Mouse (Mus musculus): ENCODE data around the gene Wasf2. TPM values are rescaled to one million over a fixed set of nuclear protein-coding genes. Genes with fewer than 3 reads are reported as not detected.
"Not testable (repeated sequence)": the region's sequence is repeated elsewhere in the genome, so short reads cannot be mapped to it uniquely, and the experiment has no call there.

Gene Wasf2
- polyA plus RNA-seq, 1 experiment: 62.0 TPM

DNA sequence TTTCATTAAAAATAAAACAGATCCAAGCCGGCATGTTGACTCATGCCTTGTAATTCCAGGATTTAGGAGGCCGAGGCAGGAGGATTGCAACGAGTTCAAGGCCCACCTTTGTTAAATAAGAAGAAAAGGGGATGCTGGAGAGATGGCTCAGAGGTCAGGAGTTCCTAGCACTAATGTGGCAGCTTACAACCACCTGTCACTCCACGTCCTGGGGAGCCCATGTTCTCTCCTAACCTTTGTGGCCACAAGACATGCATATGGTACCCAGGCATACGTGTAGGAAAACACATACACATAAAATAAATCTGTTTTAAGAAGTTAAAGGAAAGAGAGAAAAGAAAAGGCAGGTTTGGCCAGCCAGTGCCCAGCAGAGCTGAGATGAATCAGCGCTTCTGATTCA is 37.2 kb upstream of the Wasf2 start:
- no peak overlapping the region for H3K4me3 ChIP-seq
- TF ChIP-seq MYOD1 (IDR thresholded peaks at IDR 0.05; ENCODE audit: control insufficient read depth in 1 of 3, insufficient read length in 2 of 3, low read depth in 2 of 3) (peak in 2 of 3 experiments; percentile 66 to 75), E2F4 (IDR thresholded peaks at IDR 0.05; ENCODE audit: insufficient read depth) (no peak), MYOG (IDR thresholded peaks at IDR 0.05; ENCODE audit: control insufficient read depth in 1 of 3, insufficient read depth in 1 of 3, insufficient read length in 2 of 3, low read depth in 2 of 3) (no peak)
- H3ac ChIP-seq (ENCODE audit: control insufficient read depth, insufficient read length): no peak overlapping the region
- H3K27me3 ChIP-seq (ENCODE audit: control insufficient read depth, insufficient read depth, insufficient read length): no peaks in the 10 kb centered on the region
- peak overlapping the region; percentile 44 for H3K4me2 ChIP-seq (ENCODE audit: low read depth)
- no peaks in the 10 kb centered on the region for H3K79me2 ChIP-seq (ENCODE audit: control insufficient read depth, insufficient read depth)
- no peaks in the 10 kb centered on the region for H3K36me3 ChIP-seq (ENCODE audit: control insufficient read depth, insufficient read depth)

DNA sequence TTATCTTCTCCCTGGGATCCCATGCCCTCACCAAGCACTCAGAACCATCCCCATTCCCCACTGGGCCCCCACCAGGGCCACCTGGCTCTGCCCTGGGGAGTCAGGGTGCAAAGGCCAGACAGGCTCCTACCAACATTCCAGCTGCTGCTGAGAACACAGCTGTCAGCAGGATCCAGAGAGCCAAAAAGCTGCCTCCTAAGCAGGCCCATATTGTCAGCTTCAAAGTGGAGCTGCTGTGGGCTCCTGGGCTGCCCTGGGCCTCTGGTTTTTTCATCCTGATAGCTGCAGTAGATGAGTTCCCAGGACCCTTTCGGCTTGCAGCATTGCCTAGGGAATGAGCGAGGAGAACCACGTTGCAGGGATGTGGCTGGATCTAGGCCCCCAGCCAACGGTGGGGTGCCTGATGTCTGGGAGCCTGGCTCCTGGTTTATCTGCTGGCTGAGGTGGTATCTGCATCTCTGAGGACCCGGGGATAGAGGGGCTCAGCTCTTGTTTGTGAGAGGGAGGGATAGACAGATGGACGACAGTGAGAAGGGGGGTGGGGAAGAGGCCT is 36.7 kb upstream of the Wasf2 start:
- Histone ChIP-seq H3K79me2 (ENCODE audit: control insufficient read depth, insufficient read depth) (no peaks in the 10 kb centered on the region), H3ac (ENCODE audit: control insufficient read depth, insufficient read length) (no peak overlapping the region), H3K4me3 (no peak overlapping the region), H3K36me3 (ENCODE audit: control insufficient read depth, insufficient read depth) (no peaks in the 10 kb centered on the region), H3K4me2 (ENCODE audit: low read depth) (peak overlapping the region; percentile 44), H3K27me3 (ENCODE audit: control insufficient read depth, insufficient read depth, insufficient read length) (no peaks in the 10 kb centered on the region)
- TF ChIP-seq MYOG (IDR thresholded peaks at IDR 0.05; ENCODE audit: control insufficient read depth in 1 of 3, insufficient read depth in 1 of 3, insufficient read length in 2 of 3, low read depth in 2 of 3) (peak in 2 of 3 experiments; percentile 49 to 71), POLR2A (IDR thresholded peaks at IDR 0.05; ENCODE audit: insufficient read length, low read depth) (no peak), MYOD1 (IDR thresholded peaks at IDR 0.05; ENCODE audit: control insufficient read depth in 1 of 3, insufficient read length in 2 of 3, low read depth in 2 of 3) (peak in 2 of 3 experiments; percentile 75 to 80), TCF12 (IDR thresholded peaks at IDR 0.05; ENCODE audit: insufficient read depth, poor library complexity, severe bottlenecking) (peak; percentile 15)

DNA sequence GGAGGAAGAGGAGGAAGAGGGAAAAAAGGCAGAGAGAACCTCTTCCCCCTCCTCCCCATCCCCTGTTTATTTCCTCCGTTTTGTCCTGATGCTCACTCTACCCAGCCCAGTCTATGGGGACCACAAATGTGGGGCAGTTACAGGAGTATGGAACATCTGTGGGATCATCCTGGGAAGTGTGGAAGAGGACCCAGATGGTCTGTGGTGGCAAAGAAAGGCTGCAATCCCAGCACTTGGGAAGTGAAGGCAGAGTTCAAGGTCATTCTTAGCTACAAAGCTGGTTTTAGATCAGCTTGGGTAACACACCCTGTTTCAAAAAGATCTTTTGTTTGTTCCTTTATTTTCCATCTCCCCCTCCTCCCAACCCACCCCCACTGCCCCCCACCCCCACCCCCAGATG is 36.0 kb upstream of the Wasf2 start:
- H3K36me3 ChIP-seq (ENCODE audit: control insufficient read depth, insufficient read depth): no peaks in the 10 kb centered on the region
- no peak for TF ChIP-seq SRF (IDR thresholded peaks at IDR 0.05; ENCODE audit: control insufficient read depth, insufficient read length, low read depth)
- TF ChIP-seq TCF12 (IDR thresholded peaks at IDR 0.05; ENCODE audit: insufficient read depth, poor library complexity, severe bottlenecking): no peak
- TF ChIP-seq USF1 (IDR thresholded peaks at IDR 0.05; ENCODE audit: low read depth): no peak
- TF ChIP-seq POLR2A (IDR thresholded peaks at IDR 0.05; ENCODE audit: insufficient read length, low read depth): no peak
- TF ChIP-seq E2F4 (IDR thresholded peaks at IDR 0.05; ENCODE audit: insufficient read depth): no peak
- TF ChIP-seq CEBPB (IDR thresholded peaks at IDR 0.05; ENCODE audit: insufficient read depth, poor library complexity, severe bottlenecking): no peak
- no peak for TF ChIP-seq TCF3 (IDR thresholded peaks at IDR 0.05; ENCODE audit: insufficient read length, low read depth)
- no peak for TF ChIP-seq MYOG (IDR thresholded peaks at IDR 0.05; ENCODE audit: control insufficient read depth in 1 of 3, insufficient read depth in 1 of 3, insufficient read length in 2 of 3, low read depth in 2 of 3)
- TF ChIP-seq REST (IDR thresholded peaks at IDR 0.05; ENCODE audit: insufficient read depth, insufficient read length): no peak
- TF ChIP-seq MAX (IDR thresholded peaks at IDR 0.05; ENCODE audit: low read depth): no peak
- TF ChIP-seq POLR2AphosphoS2 (IDR thresholded peaks at IDR 0.05; ENCODE audit: insufficient read length, low read depth): no peak
- no peak for TF ChIP-seq MYOD1 (IDR thresholded peaks at IDR 0.05; ENCODE audit: control insufficient read depth in 1 of 3, insufficient read length in 2 of 3, low read depth in 2 of 3)
- H3K4me2 ChIP-seq (ENCODE audit: low read depth): peak overlapping the region; percentile 38

DNA sequence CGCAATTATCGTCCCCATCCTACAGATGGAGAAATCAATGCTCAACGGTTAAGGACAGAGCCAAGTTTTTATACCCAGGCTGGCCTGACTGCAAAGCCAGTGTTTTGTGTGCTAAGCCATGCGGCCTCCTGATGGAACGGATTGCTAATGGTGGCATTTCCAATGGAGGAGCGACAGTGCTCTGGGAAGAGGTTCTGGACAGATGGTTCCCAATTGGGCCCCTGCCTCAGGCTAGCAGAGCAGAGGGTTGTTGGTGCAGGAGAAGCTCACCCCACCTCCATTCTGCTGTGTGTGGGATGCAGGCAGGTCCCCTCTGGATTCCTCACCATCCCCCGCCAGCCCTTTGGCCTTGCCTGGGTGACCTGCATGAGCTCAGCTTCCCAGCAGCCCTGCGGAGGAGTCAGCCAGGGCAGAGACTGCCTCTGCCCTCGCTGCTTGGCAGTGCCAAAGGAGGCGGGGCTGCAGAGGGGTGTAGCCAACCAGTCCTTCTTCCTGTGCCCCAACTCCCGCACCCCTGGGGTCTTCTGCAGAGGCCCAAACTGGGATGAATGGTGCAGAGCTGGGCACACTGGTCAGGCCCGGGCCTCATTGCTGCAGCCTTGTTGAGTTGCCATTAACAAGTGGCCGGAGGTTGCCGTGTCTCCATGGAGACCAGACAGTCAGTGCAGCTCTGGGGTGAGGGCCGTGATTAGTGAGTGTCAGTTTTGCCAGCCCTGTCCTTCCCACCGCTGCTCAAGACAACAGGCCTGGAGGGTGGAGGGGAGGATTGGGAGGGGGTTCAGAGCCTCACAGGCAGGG is 35.2 kb upstream of the Wasf2 start:
- Histone ChIP-seq H3K79me2 (ENCODE audit: control insufficient read depth, insufficient read depth) (no peaks in the 10 kb centered on the region), H3K4me2 (ENCODE audit: low read depth) (peak overlapping the region; percentile 41), H3K4me3 (no peak overlapping the region), H3K27me3 (ENCODE audit: control insufficient read depth, insufficient read depth, insufficient read length) (no peaks in the 10 kb centered on the region), H3K36me3 (ENCODE audit: control insufficient read depth, insufficient read depth) (no peaks in the 10 kb centered on the region), H3ac (ENCODE audit: control insufficient read depth, insufficient read length) (no peak overlapping the region)
- TF ChIP-seq MAX (IDR thresholded peaks at IDR 0.05; ENCODE audit: low read depth) (no peak), MYOD1 (IDR thresholded peaks at IDR 0.05; ENCODE audit: control insufficient read depth in 1 of 3, insufficient read length in 2 of 3, low read depth in 2 of 3) (no peak), REST (IDR thresholded peaks at IDR 0.05; ENCODE audit: insufficient read depth, insufficient read length) (no peak), E2F4 (IDR thresholded peaks at IDR 0.05; ENCODE audit: insufficient read depth) (no peak), MYOG (IDR thresholded peaks at IDR 0.05; ENCODE audit: control insufficient read depth in 1 of 3, insufficient read depth in 1 of 3, insufficient read length in 2 of 3, low read depth in 2 of 3) (peak in 1 of 3 experiments; percentile 31), USF1 (IDR thresholded peaks at IDR 0.05; ENCODE audit: low read depth) (no peak), CEBPB (IDR thresholded peaks at IDR 0.05; ENCODE audit: insufficient read depth, poor library complexity, severe bottlenecking) (no peak), SRF (IDR thresholded peaks at IDR 0.05; ENCODE audit: control insufficient read depth, insufficient read length, low read depth) (no peak), TCF3 (IDR thresholded peaks at IDR 0.05; ENCODE audit: insufficient read length, low read depth) (no peak), TCF12 (IDR thresholded peaks at IDR 0.05; ENCODE audit: insufficient read depth, poor library complexity, severe bottlenecking) (no peak), POLR2AphosphoS2 (IDR thresholded peaks at IDR 0.05; ENCODE audit: insufficient read length, low read depth) (no peak), POLR2A (IDR thresholded peaks at IDR 0.05; ENCODE audit: insufficient read length, low read depth) (peak; percentile 38)

More for the DNA sequence above, 36.0 kb upstream of the Wasf2 start:
- Histone ChIP-seq H3K79me2 (ENCODE audit: control insufficient read depth, insufficient read depth) (no peaks in the 10 kb centered on the region), H3K4me3 (no peak overlapping the region), H3ac (ENCODE audit: control insufficient read depth, insufficient read length) (no peak overlapping the region), H3K27me3 (ENCODE audit: control insufficient read depth, insufficient read depth, insufficient read length) (no peaks in the 10 kb centered on the region)

DNA sequence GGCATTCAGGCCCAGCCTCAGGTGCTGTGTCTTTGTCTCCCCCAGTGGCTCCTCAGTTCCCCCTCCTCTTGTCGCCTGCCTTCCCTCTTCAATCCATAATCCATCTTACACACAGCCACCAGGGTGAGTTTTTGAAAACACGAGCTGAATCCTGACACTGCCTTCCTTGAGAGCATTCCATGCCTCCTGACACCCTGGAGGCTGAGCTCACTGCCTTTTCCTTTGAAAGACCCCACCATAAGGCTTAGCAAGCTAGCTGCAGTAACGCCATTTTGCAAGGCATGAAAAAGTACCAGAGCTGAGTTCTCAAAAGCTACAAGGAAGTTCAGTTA is 34.6 kb upstream of the Wasf2 start:
- not testable (repeated sequence) for H3K27me3 ChIP-seq (ENCODE audit: control insufficient read depth, insufficient read depth, insufficient read length); H3K79me2 ChIP-seq (ENCODE audit: control insufficient read depth, insufficient read depth); H3K36me3 ChIP-seq (ENCODE audit: control insufficient read depth, insufficient read depth); H3ac ChIP-seq (ENCODE audit: control insufficient read depth, insufficient read length); H3K4me3 ChIP-seq
- peak overlapping the region; percentile 41 for H3K4me2 ChIP-seq (ENCODE audit: low read depth)

DNA sequence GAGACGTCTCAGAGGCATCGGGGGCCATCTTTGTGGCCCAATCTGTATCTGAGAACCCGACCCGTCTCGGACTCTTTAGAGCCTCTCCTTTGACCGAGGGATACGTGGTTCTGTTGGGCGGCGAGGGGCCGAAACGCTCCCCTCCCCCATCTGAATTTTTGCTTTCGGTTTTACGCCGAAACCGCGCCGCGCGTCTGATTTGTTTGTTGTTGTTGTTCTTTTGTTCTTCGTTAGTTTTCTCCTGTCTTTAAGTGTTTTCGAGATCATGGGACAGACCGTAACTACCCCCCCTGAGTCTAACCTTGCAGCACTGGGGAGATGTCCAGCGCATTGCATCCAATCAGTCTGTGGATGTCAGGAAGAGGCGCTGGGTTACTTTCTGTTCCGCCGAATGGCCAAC is 33.6 kb upstream of the Wasf2 start:
- H3K36me3 ChIP-seq (ENCODE audit: control insufficient read depth, insufficient read depth); H3K79me2 ChIP-seq (ENCODE audit: control insufficient read depth, insufficient read depth); H3ac ChIP-seq (ENCODE audit: control insufficient read depth, insufficient read length); H3K27me3 ChIP-seq (ENCODE audit: control insufficient read depth, insufficient read depth, insufficient read length); H3K4me2 ChIP-seq (ENCODE audit: low read depth); H3K4me3 ChIP-seq: not testable (repeated sequence)

Data from myocyte (in vitro differentiated cells).